In the genomic region with DNA sequence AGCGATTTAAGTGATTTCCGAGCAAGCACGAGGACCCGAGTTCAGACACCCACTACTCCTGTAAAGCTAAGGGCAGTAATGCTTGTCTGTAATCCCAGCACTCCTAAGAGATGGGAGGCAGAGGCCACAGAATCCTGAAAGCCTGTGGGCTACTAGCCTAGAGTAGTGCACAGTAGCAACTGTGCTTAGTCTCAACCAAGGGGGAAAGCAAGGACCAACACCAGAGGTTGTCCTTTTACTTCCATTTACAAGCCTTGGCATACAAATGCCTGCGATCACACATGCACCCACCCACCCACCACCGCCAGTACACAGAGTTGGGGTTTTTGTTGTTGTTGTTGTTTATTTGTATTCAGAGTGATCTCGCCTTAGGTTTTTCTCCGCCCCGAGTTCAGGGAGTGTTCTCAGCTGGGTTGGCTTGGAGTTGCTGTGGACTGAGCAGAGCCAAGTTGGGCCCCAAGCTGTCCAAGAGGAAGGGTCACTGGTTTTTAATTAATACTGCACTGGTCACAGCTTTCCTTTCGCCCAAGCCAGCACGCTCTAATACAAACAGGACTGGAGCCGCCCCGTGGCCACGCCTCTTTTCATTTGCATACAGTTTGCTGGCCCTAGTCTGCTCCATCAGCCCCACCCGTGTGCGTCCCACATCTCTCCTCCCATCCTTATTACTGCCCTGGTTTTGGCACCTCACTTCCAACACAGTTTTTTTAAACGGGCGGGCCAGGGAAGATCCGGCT, we compare ENCODE assay signal across 7 mouse cellular contexts.
A peak's percentile ranks its signal among the peaks of the same experiment; 100 is the strongest.
DNase-seq lines count a peak whose midpoint lies in the region; ATAC-seq and TF ChIP-seq lines count a peak whose summit lies in the region.

No protein-coding gene starts in this region.

- H3K27ac ChIP-seq in hindbrain, embryonic 11.5 days (ENCODE audit: low read depth, low read length): no peak overlapping the region
- H3K27ac ChIP-seq in liver, embryonic 14.5 days: no peak overlapping the region

- TF ChIP-seq CTCF in liver, embryonic 14.5 days (IDR thresholded peaks at IDR 0.05; ENCODE audit: low read depth): no peak

- no peak overlapping the region for H3K4me3 ChIP-seq in hindbrain, embryonic 11.5 days (ENCODE audit: low read depth, low read length)
- peak overlapping the region in 1 of 2 experiments; percentile 30; a peak in 1 of 4 replicates for H3K4me3 ChIP-seq in liver, embryonic 14.5 days (ENCODE audit: insufficient read depth in 1 of 2, low read depth in 2 of 2, low read length in 2 of 2)

- no peaks in the 10 kb centered on the region for H3K36me3 ChIP-seq in hindbrain, embryonic 11.5 days (ENCODE audit: control insufficient read depth, insufficient read depth, low read length)
- H3K36me3 ChIP-seq in liver, embryonic 14.5 days (replicated peaks; ENCODE audit: control insufficient read depth, insufficient read depth, low read depth): no peaks in the 10 kb centered on the region

- H3K4me2 ChIP-seq in hindbrain, embryonic 11.5 days (replicated peaks; ENCODE audit: low read depth, low read length): no peak overlapping the region; the same call in 1 of the 2 replicates
- H3K4me2 ChIP-seq in liver, embryonic 14.5 days (ENCODE audit: low read depth): peak overlapping the region; percentile 37

- DNase-seq in urinary bladder, postnatal 14 days (ENCODE audit: low spot score): peak; percentile 27
- no peak for DNase-seq in urinary bladder, postnatal 10 days (ENCODE audit: low spot score)
- DNase-seq in hindbrain, embryonic 11.5 days (ENCODE audit: low spot score): peak; percentile 54
- peak in 1 of 3 experiments; percentile 15 for DNase-seq in liver, embryonic 14.5 days (ENCODE audit: low read depth in 3 of 3, low spot score in 3 of 3)
- peak; percentile 79 for DNase-seq in retina, postnatal 1 day
- no peak for DNase-seq in gastrocnemius, postnatal 25 days
- DNase-seq in thymus, postnatal 36 days: no peak

- TF ChIP-seq EP300 in liver, embryonic 14.5 days (IDR thresholded peaks at IDR 0.05; ENCODE audit: low read depth): no peak

- WGBS in hindbrain, embryonic 11.5 days: 43% methylated on average over 19 of the region's 19 CpGs
- WGBS in liver, embryonic 14.5 days (ENCODE audit: insufficient replicate concordance): 27% methylated on average over 19 of the region's 19 CpGs

- peak; percentile 89 for ATAC-seq in hindbrain, embryonic 11.5 days (ENCODE audit: low FRiP score)
- no peak; the same call in 1 of the 2 replicates for ATAC-seq in liver, embryonic 14.5 days (ENCODE audit: insufficient read depth)

- no peaks in the 10 kb centered on the region for H3K27me3 ChIP-seq in hindbrain, embryonic 11.5 days (ENCODE audit: control insufficient read depth, insufficient read depth, low read length)
- no peaks in the 10 kb centered on the region for H3K27me3 ChIP-seq in liver, embryonic 14.5 days (ENCODE audit: control insufficient read depth, insufficient read depth, low read length)

- no peaks in the 10 kb centered on the region for H3K9me3 ChIP-seq in hindbrain, embryonic 11.5 days (ENCODE audit: control insufficient read depth, low read length)
- H3K9me3 ChIP-seq in liver, embryonic 14.5 days (ENCODE audit: control insufficient read depth, low read length): no peaks in the 10 kb centered on the region

- H3K4me1 ChIP-seq in hindbrain, embryonic 11.5 days (replicated peaks; ENCODE audit: control insufficient read depth, insufficient read depth, low read length): 0 out of 2 replicates have a peak, but pooled peaks cover 2% of the 10 kb centered on the region
- H3K4me1 ChIP-seq in liver, embryonic 14.5 days (replicated peaks; ENCODE audit: control insufficient read depth in 2 of 2, insufficient read depth in 2 of 2, low read length in 1 of 2): no peaks in the 10 kb centered on the region; a peak in 1 of 4 replicates

- H3K9ac ChIP-seq in hindbrain, embryonic 11.5 days (ENCODE audit: low read depth, low read length): no peak overlapping the region
- H3K9ac ChIP-seq in liver, embryonic 14.5 days (replicated peaks): no peak overlapping the region

Comparison
In these comparisons a context has a peak if more than half of its experiments do, and no peak if none do; other contexts are left out.
1. DNase-seq: peak in urinary bladder, postnatal 14 days (single experiment), hindbrain, embryonic 11.5 days (single experiment) and retina, postnatal 1 day (single experiment); none in urinary bladder, postnatal 10 days (single experiment), gastrocnemius, postnatal 25 days (single experiment) and thymus, postnatal 36 days (0 of 2).